Mouse (Mus musculus): ENCODE measurements around the gene Trim16.

The Trim16 gene

DNA sequence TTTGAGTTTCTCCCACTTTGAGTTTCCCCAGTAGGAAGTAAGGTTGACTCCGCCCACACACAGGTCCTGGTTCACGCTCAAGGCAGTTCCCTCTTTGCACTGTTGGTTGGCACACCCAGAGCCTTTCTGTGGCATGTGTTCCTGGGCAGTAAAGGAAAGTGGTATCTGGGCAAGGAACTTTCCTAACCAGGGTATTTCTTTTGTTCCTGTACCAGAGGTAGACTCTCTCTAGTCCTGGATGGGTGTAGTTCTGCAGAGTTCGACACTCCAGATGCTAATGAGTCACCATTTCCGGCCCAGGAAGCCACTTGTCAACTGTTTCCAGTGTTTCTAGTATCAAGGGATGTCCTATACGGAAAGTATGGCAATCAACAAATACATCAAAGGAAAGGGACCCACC is 1.9 kb downstream of the Trim16 start:
- H3K36me3 ChIP-seq (ENCODE audit: control insufficient read depth, insufficient read depth, low read length, poor library complexity, severe bottlenecking), result no peaks in the 10 kb centered on the region
- DNase-seq (ENCODE audit: low read depth, low spot score), result peak; percentile 20
- no peaks in the 10 kb centered on the region for H3K27me3 ChIP-seq (ENCODE audit: control insufficient read depth, insufficient read depth, low read length, poor library complexity, severe bottlenecking)

DNA sequence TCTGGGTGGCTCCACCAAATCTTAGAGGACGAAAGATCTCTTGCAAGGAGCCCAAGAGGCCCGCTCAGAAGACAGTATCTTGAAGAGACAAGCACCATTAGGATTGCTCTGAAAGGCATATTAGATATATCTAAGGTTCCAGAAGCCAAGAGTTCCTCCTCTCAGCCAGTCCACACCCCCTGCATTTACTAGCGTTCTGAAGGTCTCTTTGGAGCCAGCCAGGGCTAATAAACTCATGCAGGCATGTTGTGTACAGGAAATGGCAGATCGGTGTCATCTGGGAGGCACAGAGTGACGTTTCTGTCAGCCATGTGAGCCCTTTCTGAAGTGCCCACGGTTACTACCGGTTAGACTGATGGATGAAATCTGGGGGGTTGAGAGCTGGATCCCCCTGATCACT is 4.2 kb downstream of the Trim16 start:
- no peak for DNase-seq (ENCODE audit: low read depth, low spot score)
- Histone ChIP-seq H3K36me3 (ENCODE audit: control insufficient read depth, insufficient read depth, low read length, poor library complexity, severe bottlenecking) (no peaks in the 10 kb centered on the region), H3K27me3 (ENCODE audit: control insufficient read depth, insufficient read depth, low read length, poor library complexity, severe bottlenecking) (no peaks in the 10 kb centered on the region)

DNA sequence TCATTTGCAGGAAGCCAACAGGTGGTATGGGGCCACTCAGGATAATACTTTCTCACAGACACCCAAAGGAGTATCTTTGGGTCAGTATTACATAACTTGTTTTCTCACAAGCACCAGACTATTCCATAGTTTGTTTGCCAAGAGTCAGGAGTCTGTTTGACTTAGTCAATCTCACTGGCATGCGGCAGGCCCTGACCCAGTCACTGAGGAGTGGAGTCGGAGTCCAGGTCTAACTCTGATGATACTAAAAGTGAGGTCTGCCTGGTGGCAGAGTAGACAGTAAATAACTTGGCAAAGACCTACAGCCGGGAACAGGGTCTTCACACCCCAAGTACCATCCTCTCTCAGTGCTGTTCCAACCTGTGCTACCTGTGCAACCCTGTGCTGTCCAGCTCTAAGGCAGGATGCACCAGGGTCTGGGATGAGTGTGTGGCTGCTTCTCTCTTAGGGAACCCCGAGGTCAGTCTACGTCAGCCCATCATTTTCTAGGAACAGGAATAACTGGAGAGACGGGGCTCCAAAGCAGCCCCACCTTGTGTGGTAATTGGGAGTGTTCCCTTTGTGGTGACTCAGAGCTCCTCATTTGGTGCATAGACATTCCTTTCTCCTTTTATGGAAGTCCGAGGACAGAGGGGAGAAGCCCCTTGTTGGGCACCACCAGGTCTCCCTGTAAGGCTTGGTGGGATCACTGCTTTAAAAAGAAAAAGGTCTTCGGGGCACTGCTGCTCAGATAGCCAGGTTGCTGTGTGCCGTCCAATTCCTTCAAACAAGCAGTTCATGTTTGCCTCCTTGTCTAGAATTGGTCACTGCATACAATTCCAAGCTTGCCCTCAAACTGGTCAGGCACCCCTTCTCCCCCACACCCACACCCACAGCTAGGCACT is 5.4 kb downstream of the Trim16 start:
- DNase-seq (ENCODE audit: low read depth, low spot score), result no peak
- Histone ChIP-seq H3K36me3 (ENCODE audit: control insufficient read depth, insufficient read depth, low read length, poor library complexity, severe bottlenecking) (no peaks in the 10 kb centered on the region), H3K27me3 (ENCODE audit: control insufficient read depth, insufficient read depth, low read length, poor library complexity, severe bottlenecking) (no peaks in the 10 kb centered on the region)

DNA sequence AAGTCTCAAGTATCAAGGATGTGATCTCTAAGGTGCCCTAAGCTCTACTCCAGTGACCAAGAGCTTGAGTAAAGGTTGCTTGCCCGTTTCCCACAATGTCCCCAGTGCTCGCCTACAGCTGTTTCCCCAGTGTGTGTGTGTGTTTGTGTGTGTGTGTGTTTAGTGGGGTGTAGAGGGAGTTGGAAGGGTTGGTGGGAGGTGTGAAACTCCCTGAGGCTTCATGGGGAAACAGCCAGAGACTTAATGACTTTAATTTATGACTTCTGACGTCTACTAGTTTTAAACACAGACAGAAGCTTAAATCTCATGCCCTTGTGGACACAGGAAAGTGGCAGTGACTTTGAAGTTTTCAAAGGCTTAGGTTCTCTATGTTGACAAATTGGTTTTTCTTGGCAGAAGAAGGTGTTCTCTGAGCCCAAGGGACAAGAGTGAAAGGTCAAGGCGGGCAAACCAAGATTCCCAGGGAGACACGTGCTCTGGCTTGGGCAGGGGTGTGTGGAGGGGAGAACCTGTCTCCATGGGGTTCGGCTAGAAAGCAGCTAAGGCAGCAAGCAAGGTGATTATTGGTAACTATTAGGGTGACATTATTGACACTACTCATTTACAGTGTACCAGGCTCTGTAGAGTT is 6.2 kb downstream of the Trim16 start:
- no peak for DNase-seq (ENCODE audit: low read depth, low spot score)
- Histone ChIP-seq H3K27me3 (ENCODE audit: control insufficient read depth, insufficient read depth, low read length, poor library complexity, severe bottlenecking) (no peaks in the 10 kb centered on the region), H3K36me3 (ENCODE audit: control insufficient read depth, insufficient read depth, low read length, poor library complexity, severe bottlenecking) (no peaks in the 10 kb centered on the region)

DNA sequence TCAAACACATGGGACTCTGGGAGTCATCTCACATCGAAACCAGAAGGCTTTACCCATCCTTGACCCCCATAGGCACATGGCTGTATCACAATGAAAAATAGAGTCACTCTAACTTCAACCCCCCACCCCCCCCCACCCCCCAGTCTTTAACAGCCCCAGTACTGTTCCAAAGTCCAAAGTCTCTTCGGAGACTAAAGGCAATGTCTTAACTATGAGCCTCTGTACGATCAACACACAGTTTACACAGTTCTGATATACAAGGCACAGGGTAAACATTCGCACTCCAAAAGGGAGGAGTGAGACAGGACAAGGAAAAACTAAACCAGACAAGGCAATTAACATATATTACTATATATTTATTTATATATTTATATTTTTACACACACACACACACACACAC is 7.1 kb downstream of the Trim16 start:
- Histone ChIP-seq H3K27me3 (ENCODE audit: control insufficient read depth, insufficient read depth, low read length, poor library complexity, severe bottlenecking) (no peaks in the 10 kb centered on the region), H3K36me3 (ENCODE audit: control insufficient read depth, insufficient read depth, low read length, poor library complexity, severe bottlenecking) (no peaks in the 10 kb centered on the region)
- DNase-seq (ENCODE audit: low read depth, low spot score), result no peak

DNA sequence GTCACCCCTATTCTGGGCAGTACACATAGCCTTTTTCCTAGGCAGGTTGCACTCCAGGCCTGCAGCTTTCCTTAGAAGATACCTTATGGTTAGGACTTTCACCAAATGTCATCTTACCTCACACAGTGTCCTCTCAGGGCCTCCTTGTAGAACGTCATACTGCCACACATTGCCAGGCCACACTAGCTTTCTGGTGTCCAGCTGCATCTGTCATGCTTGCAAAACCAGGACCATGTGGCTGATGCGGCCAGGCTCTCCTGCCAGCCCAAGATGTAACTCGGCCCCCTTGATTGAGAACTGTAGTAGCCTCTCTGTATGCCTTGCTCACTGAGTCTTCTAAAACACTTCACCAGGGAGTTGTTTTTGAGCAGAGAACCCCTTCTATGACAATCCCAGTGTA is 7.9 kb downstream of the Trim16 start:
- DNase-seq (ENCODE audit: low read depth, low spot score), result no peak
- H3K27me3 ChIP-seq (ENCODE audit: control insufficient read depth, insufficient read depth, low read length, poor library complexity, severe bottlenecking), result no peaks in the 10 kb centered on the region
- no peaks in the 10 kb centered on the region for H3K36me3 ChIP-seq (ENCODE audit: control insufficient read depth, insufficient read depth, low read length, poor library complexity, severe bottlenecking)

DNA sequence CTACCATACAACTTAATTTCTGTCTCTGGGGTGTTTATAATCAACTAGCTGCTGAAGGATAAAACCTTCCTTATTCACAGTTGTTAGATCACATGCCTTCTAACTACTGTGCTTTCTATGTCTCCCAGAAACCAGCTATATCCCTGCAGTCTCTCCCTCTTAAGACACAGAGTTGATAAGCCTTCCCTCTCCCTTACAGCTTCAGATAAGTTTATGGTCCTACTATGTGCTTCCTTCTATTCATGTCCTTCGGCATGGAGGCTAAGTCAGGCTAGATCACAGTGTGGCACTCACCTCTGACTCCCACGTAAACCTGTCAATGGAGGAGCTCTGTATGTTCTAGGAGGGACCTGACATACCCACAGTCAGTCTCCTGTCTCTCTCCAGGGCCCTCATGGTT is 10.4 kb downstream of the Trim16 start:
- DNase-seq (ENCODE audit: low read depth, low spot score), result no peak
- H3K36me3 ChIP-seq (ENCODE audit: control insufficient read depth, insufficient read depth, low read length, poor library complexity, severe bottlenecking), result no peaks in the 10 kb centered on the region
- no peaks in the 10 kb centered on the region; the same call in 1 of the 2 replicates for H3K27me3 ChIP-seq (ENCODE audit: control insufficient read depth, insufficient read depth, low read length, poor library complexity, severe bottlenecking)

DNA sequence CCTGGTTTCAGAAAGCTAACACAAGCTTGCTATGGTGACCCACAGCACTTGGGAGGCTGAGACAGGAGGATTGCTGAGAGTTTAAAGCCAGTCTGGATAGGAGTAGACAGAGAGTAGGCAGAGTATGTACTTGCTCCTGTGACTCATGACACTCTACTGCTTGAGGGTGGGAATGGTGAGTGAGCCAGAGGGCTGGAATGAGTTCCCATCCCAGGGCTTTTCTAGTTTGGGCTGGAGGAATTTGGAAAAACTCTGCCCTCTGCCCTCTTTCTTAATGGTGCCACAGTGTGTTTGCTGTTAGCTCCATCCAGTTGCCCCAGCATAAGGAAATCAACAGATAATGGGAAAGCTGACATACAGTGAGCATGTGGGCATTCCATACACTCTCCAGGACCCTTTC is 11.9 kb downstream of the Trim16 start:
- Histone ChIP-seq H3K27me3 (ENCODE audit: control insufficient read depth, insufficient read depth, low read length, poor library complexity, severe bottlenecking) (no peaks in the 10 kb centered on the region; the same call in 1 of the 2 replicates), H3K36me3 (ENCODE audit: control insufficient read depth, insufficient read depth, low read length, poor library complexity, severe bottlenecking) (no peaks in the 10 kb centered on the region)
- no peak for DNase-seq (ENCODE audit: low read depth, low spot score)

DNA sequence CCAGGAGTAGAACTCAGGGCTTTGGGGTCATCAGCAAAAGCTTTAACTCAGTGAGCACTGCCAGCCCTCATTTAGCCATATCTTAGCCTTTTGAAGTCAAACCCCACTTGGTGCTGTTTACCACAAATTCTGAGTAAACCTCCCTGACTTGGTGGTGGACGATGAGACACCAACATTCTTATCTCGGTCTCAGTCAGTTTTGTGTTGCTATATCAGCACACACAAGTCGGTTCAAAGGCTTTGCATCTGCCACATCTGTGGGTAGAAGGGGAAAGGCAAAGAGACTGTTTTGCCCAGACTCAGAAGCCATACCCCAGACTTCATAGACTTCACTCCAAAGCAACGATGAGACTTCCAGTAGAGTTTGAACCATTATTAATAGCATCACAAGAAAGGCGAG is 24.5 kb downstream of the Trim16 start:
- DNase-seq (ENCODE audit: low read depth, low spot score), result no peak
- H3K27me3 ChIP-seq (ENCODE audit: control insufficient read depth, insufficient read depth, low read length, poor library complexity, severe bottlenecking), result no peaks in the 10 kb centered on the region

DNA sequence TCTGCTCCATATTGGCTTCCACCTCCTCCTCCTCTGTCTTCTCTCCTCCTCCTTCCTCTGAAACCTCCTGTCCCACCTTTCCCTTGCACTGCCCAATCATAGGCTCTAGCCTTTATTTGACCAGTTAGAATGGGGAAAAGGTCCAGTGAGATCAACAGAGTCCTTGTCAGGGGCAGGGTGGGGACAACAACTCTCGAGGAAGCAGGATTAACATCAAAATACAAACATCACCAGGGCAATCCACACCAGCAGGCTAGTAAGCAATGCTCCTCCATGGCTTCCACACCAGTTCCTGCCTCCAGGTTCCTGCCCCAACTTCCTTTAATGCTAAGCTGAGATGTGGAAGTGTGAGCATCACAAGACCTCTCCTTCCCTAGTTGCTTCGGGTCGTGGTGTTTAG is 25.7 kb downstream of the Trim16 start:
- H3K27me3 ChIP-seq (ENCODE audit: control insufficient read depth, insufficient read depth, low read length, poor library complexity, severe bottlenecking), result no peaks in the 10 kb centered on the region
- no peak for DNase-seq (ENCODE audit: low read depth, low spot score)
- H3K36me3 ChIP-seq (ENCODE audit: control insufficient read depth, insufficient read depth, low read length, poor library complexity, severe bottlenecking), result no peaks in the 10 kb centered on the region

More for the DNA sequence above, 24.5 kb downstream of the Trim16 start:
- H3K36me3 ChIP-seq (ENCODE audit: control insufficient read depth, insufficient read depth, low read length, poor library complexity, severe bottlenecking), result no peaks in the 10 kb centered on the region

DNA sequence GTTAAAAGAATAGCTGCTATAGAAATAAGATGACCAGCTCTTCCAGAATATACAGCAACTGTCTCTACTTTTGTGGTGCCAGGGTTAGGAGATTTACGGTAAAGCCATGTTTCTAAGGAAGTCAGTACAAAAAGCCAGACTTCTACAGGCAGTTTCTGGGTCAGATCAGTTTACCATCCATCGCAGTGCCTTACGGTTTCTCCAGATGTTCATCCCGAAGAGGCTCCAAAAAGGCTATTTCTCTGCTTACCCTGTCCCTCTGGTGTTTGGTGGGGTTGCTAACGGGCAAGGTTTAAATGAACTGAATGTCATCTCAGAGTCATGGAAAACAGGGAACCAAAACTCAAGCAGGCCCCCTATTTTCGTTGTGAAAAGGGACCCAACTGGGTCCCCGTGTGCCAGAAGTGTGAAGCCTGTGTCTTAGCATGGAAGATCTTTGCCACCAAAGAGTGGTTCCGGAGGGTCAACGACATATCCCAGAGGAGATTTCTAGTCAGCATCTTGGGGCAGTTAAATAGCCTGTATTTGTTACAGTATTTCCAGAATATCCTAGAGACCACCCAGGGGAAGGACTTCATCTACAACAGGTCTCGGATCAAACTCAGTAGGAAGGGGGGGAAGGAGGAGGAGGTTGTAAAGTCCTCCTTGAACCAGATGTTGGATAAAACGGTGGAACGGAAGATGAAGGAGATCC is 27.1 kb downstream of the Trim16 start, which contains the start of gene Fbxw10:
Gene Fbxw10 (plus strand): TSS at position 109 of the 694 bp plus-strand sequence.
- no peaks in the 10 kb centered on the region for H3K27me3 ChIP-seq (ENCODE audit: control insufficient read depth, insufficient read depth, low read length, poor library complexity, severe bottlenecking)
- H3K36me3 ChIP-seq (ENCODE audit: control insufficient read depth, insufficient read depth, low read length, poor library complexity, severe bottlenecking), result no peaks in the 10 kb centered on the region
- DNase-seq (ENCODE audit: low read depth, low spot score), result peak; percentile 67

DNA sequence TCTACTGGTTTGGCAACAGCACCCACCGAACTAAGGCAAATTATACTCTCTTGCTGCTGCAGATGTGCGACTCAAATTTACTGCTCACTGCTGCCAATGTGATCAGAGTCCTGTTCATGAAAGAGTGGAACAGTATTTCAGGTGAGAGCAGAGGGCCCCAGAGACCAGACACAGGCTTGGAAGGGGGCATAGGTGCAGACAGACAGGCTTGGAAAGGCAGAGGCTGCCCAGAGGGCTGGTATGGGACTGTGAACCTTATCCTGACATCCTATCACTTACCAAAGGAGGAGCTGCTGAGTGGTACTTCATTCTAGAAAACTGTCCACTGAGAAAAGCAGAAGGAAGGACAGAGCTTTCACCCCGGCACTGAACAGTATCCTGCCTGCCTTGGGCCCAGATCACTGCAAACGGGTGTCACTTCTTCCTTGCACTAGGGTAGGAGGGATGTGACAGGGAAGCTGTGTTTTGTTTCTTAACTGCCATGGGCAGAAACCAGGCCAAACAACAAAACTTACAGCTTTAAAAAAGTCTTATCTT is 27.7 kb downstream of the Trim16 start:
- H3K36me3 ChIP-seq (ENCODE audit: control insufficient read depth, insufficient read depth, low read length, poor library complexity, severe bottlenecking), result no peaks in the 10 kb centered on the region
- H3K27me3 ChIP-seq (ENCODE audit: control insufficient read depth, insufficient read depth, low read length, poor library complexity, severe bottlenecking), result no peaks in the 10 kb centered on the region
- DNase-seq (ENCODE audit: low read depth, low spot score), result peak; percentile 27

DNA sequence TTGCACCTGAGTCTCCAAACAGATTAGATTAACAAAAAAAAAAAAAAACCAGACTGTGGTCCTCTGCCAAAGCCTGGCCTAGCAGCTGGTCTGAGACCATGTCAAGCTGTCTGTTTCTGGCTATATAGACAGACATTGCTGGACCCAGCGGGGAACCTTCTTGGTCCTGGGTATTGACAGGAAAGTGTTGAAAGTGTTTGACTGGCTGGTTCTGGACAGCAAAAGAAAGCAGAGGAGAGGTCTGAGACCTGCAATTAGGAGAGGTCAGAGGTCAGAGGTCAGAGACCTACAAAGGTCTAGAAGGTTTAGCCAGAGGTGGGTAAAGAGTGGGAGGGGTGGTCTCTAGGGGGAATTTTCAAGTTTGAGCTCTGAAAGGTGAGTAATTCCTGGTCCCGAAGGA is 28.3 kb downstream of the Trim16 start:
- H3K36me3 ChIP-seq (ENCODE audit: control insufficient read depth, insufficient read depth, low read length, poor library complexity, severe bottlenecking), result no peaks in the 10 kb centered on the region
- no peaks in the 10 kb centered on the region for H3K27me3 ChIP-seq (ENCODE audit: control insufficient read depth, insufficient read depth, low read length, poor library complexity, severe bottlenecking)
- no peak for DNase-seq (ENCODE audit: low read depth, low spot score)

DNA sequence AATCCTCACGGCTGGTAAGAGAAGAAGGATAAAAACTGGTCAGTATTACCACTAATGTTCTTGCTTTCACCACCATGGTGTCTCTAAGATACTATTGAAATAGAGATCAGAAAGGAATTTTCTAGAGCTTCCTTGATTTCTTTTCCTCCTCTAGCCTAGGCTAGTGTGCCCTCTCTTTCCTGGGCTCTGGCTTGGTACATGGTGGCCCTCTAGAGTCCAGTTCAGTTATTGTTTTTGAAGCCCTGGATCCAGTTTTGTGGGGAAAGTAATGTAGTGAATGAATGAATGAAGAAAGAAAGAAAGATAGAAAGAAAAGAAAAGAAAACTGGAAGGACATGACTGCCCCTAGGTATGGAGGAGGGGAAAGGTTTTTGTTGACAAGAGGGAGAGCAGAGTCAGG is 31.2 kb downstream of the Trim16 start:
- Histone ChIP-seq H3K36me3 (ENCODE audit: control insufficient read depth, insufficient read depth, low read length, poor library complexity, severe bottlenecking) (no peaks in the 10 kb centered on the region), H3K27me3 (ENCODE audit: control insufficient read depth, insufficient read depth, low read length, poor library complexity, severe bottlenecking) (no peaks in the 10 kb centered on the region)
- DNase-seq (ENCODE audit: low read depth, low spot score), result no peak

DNA sequence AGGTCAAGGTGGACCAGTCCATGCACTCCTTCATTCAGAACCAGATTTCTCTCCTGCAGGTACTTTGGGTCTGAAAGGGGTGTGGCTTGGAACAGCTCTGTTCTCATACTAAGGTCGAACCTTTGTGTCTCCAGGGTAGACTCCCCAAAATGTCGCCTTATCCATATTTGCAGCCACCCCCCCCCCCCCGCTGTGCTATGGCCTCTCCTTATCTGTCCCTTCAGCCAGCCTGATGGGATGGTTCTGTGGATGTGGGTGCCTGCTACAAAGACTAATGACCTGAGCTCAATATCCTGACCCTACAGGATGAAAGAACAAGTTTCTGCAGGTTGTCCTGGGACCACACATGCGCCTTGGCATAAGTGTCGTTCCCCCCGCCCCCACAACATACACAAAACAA is 33.3 kb downstream of the Trim16 start:
- DNase-seq (ENCODE audit: low read depth, low spot score), result no peak
- Histone ChIP-seq H3K27me3 (ENCODE audit: control insufficient read depth, insufficient read depth, low read length, poor library complexity, severe bottlenecking) (no peaks in the 10 kb centered on the region), H3K36me3 (ENCODE audit: control insufficient read depth, insufficient read depth, low read length, poor library complexity, severe bottlenecking) (no peaks in the 10 kb centered on the region)
